Mouse (Mus musculus) retina, postnatal 7 days (tissue): ENCODE measurements around the gene Ccl24.

ENCODE experiments used
- DNase-seq: peaks from one replicate; pipeline ENCODE4 v3.0.0-alpha.2; 2012; ENCODE audit warnings: low read depth, low spot score

Ccl24 gene

GRCm38 (mm10) chr5:135544865-135545797, 27.7 kb downstream of the Ccl24 start, which contains the start of gene Hip1:
TSS of gene Hip1 (minus strand) at chr5:135545120.
- peak; percentile 99 for DNase-seq

- DNase-seq: no peak
Observed at GRCm38 (mm10) chr5:135544032-135544558, 28.8 kb downstream of the Ccl24 start.

DNA sequence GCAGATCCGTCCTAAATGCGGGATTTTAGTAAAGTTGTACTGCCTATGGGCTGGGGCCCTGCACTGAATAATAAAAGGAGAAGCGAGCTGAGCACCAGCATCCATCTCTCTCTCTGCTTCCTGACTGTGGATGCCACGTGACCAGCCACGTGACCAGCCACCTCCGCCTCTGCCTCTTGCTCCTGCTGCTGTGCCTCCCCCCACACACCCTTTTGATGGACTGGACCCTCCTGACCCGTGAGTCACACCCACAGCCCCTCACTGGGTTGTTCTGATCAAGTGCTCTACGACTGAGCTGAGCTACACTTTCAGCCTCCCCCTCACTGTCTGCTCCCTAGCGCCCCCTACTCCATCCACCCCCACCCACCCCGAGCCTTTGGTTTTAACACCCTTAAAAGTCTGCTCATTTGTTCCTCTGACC, 35.0 kb downstream of the Ccl24 start:
- DNase-seq: no peak

DNA sequence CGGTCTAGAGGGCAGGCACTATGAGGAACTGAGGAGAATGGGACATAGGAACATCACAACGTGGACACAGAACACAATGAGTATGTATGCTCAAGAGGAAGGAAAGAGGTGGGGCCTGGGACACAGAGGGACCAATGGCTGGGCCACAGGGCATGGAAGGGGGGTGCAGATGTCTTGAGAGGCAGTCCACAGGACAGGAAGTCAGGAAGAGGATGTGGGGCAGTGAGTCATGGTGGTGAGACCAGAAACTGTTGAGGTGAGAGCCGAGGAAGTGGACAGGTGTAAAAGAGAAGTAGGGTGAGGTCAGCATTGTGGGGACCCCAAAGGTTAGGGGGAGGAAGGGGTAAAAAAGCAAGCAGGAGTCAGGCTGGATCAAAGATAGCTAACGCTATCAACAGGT, 35.5 kb downstream of the Ccl24 start:
- DNase-seq: no peak

GRCm38 (mm10) chr5:135535867-135536266, 37.0 kb downstream of the Ccl24 start:
- no peak for DNase-seq

DNA sequence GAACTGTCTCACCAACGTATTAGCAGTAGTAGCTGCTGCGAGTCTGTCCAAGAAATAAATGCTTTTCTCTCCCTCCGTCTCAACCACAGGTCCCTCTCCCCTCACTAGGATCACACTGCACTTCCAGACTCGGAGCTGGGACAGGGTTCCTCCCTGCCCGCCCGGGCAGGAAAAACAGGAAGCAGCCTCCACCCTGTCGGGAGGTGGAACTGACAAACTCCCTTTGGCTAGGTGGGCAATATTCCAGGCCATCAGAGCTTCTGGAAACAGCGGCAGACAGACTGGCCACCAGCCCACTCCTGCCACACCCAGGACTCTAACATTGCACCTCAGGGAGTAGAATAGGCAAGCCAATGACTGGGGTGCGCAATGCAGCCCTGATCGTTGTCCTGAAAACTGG, 39.4 kb downstream of the Ccl24 start:
- no peak for DNase-seq

DNA sequence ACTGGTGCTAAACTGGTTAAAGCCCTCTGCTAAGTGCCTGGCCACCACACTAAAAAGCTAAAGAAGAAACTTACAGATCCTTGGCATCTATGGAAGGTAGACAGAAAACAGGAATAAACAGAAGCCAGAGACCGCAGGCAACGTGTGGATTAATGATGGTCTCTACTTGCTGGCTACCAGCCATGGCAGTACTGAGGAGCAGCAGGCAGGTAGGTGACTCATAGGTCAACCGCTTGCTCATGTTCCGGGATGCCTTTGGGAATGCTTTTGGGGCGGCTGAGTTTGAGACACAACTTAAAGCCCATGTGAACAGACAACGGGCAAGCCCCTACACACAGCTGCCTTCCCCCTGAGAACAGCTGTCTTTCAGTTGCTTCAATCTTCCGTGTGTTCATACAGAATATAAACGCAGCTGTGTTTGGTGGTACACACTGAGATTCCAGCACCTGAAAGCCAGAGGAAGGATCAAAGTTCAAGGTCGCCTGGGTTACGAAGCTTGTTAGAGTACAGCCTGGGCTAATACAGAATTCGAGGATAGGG, 41.5 kb downstream of the Ccl24 start:
- no peak for DNase-seq

DNA sequence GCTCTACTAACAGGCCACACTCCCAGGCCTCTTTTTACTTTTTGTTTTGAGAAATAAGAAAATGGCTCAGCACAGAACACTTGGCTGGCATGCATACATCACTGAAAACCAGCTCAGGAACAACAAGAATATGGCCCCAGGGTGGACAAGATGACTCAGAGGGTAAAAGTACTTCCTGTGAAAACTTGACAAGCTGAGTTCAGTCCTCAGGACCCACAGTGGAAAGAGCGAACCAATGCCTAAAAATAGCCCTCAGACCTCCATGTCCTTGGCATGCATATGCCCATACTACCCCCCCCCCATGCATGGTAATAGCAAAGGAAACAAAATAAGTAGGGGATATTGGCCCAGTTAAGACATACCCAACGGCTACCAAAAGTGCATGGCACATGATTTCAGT, 42.9 kb downstream of the Ccl24 start:
- no peak for DNase-seq

DNA sequence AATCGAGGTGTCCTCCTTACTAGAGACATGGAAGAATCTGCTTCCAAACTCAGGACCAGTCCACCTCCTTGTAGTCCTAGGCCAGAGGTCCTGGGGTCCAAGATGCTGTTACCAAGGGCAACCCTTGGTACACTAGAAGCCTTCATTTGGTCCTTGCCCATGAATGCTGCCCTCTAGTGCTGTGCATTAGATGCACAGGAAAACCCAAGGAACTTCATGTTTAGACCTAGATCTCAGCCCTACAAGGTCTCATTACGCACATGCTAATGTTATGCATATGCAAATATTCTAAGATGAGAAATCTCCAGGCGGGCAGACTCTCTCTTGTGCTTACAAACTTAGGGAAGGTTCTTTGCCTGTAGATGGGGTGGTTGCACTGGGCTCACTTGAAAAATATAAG, 43.5 kb downstream of the Ccl24 start:
- no peak for DNase-seq

DNA sequence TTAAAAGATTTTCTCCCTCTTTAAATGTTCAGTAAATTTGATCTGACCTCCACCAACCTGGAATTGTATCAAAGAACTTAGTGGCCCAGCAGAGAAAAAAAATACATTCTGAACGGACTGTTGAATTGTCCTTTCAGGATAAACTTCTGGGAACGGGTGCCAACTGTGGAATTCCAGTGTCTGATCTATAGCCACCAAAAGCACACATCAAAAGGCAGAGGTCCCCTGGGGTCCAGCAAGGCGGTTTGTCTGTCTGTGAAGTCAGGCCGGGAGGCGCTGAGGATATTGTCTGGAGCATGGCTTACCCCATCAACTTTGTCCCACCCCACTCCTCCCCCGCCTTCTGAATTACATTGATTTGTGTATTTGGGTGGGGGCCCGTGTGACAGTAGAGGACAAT, 44.9 kb downstream of the Ccl24 start:
- no peak for DNase-seq

DNA sequence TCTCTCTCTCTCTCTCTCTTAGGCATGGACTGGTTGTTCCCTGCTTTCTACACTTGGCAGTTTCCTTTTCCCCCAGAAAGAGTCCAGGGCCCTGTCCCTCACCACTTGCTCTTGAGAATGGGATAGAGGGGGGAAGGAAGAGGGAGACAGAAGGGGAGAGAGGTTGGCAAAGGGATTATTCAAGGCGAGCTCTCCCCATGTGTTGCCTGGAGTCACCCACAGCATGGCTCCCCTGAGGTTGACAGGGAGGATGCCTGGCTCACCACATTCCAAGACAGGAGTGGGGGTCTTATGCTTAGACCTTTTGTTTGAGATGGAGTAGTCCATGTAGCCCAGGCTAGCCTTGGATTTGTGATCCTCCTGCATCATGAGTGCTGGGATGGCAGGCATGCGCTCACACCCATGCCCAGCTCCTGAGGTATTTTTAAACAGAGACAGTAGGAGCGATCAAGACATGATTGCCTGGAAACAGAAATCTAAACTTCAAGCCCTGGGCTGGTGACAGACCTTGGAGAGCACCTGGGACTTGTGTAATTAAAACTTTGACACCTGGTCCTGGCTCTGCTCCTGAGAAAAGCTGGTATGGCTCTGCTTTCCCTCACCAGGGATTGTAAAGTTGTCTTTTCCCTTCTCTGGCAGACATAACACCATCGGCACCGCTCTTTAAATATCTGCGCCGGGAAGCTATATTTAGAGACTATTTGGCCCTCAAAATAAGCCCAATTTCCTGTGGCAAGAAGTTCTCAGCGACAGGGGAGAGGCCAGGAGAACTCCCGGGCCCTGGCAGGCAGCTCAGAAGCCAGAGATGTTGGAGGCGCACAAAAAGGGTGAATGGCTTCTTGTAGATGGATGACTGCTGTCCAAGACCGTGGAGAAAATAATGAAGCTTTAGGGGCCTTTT, 47.9 kb downstream of the Ccl24 start:
- DNase-seq: no peak

DNA sequence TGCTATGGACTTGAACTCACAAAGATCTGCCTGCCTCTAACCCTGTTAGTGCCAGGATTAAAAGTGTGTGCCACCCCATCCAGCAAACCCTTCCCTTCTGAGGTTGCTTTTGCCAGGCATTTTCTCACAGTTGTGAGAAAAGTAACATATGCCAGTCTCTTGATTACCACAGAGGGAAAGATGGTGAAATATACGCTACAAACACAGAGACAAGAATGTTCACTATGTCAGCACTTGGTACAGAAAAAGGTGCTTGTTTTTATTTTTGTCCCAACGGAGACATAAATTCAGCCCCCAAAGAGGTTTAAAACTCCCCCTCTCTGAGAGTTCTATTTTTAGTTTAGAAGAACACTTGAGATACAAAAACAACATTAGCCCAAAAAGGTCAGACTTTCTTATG, 48.8 kb downstream of the Ccl24 start:
- DNase-seq: no peak

GRCm38 (mm10) chr5:135522111-135522722, 50.6 kb downstream of the Ccl24 start:
- DNase-seq: no peak
